Mouse (Mus musculus) activated CD4-positive, CD25-positive, alpha-beta regulatory T cell, adult 4 months (primary cell): ENCODE results near the gene Wsb2. TPM values are rescaled to one million over a fixed set of nuclear protein-coding genes. Genes with fewer than 3 reads are reported as not detected.
"Not testable (repeated sequence)": the region's sequence is repeated elsewhere in the genome, so short reads cannot be mapped to it uniquely, and the experiment has no call there.

Source experiments
- ATAC-seq: one replicate; pipeline ENCODE4 v1.8.0; 2017
- polyA plus RNA-seq, 2 experiments: library from polyadenylated mRNA; unstranded; fragments of 100-300 nt; shearing (Covaris generic); gene quantifications; one replicate each; pipeline ENCODE4 v1.2.1; 2017

Gene Wsb2
- polyA plus RNA-seq, 2 experiments from 2014 or later: 11.0 TPM

GRCm38 (mm10) chr5:117395834-117396233, 38.7 kb downstream of the Wsb2 start:
- no peak for ATAC-seq

DNA sequence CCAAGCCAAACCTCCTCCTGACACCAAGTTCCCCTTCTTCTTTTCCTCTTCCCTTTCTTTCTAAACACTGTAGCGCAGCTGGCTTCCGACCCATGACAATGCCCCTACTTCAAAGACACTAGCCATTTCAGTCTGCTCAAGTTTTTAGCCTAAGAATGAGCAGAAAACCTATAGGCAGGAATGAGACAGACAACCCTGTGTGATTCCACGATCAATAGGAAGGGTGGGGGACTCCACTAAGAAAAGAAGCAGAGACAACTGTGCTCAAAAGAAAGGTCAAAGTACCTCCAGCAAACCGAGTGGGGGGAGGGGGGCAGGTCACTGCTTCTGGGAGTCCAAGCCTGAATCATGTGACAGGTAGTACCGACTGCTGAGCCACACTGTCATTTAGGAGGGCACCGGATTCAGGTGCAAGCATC, 39.5 kb downstream of the Wsb2 start:
- ATAC-seq: no peak

DNA sequence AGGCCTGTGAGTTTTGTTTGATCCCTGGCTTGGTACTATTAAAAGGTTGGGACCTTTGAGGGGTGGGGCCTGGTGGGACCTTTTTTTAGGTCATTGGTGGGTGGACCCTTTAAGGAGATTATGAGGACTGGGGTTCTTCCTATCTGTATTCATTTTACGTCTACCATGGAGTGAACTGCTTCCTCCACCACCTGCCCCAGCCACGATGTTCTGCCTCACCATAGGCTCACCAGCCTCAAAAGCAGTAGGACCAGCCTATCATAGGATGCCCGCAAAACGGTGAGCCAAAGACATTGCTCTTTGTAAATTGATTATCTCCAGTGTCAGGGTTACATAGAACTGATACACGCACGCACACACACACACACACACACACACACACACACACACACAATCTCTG, 40.3 kb downstream of the Wsb2 start:
- ATAC-seq: no peak

DNA sequence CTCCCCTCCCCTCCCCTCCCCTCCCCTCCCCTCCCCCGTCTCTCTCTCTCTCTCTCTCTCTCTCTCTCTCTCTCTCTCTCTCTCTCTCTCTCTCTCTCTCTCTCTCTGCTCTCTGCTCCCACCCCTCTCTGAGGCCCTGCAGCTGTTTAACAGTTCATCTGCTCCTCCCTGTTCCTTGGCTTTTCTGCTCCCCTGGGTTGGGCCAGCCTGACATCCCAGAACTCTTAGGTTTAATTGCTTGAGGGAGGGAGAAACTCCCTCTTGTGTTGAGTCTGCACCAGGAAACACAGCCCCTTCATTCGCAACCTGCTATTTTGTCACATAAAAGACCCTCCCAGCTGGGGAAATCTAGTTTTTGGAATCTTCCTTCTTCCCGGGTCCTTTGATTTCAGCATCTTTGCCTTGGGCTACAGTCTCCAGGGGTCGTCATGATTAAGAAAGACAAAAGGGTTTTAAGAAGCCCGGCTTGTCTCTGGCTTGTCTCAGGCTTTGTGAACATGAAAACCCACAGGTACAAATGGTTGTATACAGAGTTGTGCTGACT, 41.0 kb downstream of the Wsb2 start:
- no peak for ATAC-seq

DNA sequence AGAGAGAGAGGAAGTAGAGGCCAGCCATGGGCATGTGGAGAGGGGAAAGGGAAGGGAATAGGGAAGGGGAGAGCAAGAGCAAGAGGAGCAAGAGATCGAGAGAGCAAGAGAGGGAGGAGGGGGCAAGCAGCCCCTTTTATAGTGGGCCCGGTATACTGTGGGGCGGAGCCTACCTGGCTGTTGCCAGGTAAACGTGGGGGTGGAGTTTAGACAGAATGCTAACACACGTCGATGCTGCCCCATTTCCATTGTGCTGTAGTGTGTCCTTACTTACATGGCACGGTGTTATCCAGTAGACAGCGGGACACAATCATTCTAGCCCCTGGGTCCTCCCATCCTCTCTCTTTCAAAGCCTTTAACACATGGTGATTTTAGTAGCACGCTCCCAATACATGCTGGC, 42.2 kb downstream of the Wsb2 start:
- ATAC-seq: no peak

GRCm38 (mm10) chr5:117403609-117404008, 46.5 kb downstream of the Wsb2 start:
- ATAC-seq: no peak

- ATAC-seq: not testable (repeated sequence)
These were observed 47.6 kb downstream of the Wsb2 start for GRCm38 (mm10) chr5:117404671-117405070.

DNA sequence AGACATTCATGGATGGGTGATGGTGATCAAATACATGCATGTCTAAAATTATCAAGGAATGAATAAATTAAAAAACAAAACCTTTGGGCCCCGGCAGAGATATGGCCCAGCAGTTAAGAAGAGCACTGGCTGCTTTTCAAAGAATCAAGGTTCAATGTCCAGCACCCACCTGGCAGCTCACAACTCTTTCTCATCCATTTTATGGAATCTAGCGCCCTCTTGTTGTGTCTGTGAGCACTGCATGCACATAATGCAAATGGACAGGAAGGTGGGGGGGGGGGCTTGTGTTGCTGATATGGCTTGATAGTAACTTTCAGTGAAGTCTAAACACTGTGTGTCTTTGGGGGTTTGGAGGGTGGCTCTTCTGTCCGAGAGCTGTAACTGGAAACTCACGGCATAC, 51.1 kb downstream of the Wsb2 start:
- ATAC-seq: no peak

DNA sequence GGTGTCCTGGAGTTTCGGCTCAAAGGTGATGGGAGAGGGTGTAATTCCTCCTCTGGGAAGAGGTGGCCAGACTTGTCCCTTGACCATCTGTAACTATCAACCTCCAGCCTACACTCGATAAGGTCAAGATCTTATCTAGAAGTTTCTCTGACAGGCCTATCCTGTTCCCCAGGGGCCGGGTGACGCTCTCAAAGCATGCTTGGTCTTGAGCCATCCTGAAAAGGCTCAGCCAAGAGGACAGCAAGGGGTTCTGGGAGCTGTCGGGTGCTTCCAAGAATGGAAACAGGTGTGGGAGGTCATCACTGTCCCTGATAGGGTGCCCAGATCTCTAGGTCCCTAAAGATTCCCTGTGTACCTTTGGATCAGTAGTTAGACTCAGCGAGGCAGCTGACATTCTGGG, 52.3 kb downstream of the Wsb2 start:
- no peak for ATAC-seq

DNA sequence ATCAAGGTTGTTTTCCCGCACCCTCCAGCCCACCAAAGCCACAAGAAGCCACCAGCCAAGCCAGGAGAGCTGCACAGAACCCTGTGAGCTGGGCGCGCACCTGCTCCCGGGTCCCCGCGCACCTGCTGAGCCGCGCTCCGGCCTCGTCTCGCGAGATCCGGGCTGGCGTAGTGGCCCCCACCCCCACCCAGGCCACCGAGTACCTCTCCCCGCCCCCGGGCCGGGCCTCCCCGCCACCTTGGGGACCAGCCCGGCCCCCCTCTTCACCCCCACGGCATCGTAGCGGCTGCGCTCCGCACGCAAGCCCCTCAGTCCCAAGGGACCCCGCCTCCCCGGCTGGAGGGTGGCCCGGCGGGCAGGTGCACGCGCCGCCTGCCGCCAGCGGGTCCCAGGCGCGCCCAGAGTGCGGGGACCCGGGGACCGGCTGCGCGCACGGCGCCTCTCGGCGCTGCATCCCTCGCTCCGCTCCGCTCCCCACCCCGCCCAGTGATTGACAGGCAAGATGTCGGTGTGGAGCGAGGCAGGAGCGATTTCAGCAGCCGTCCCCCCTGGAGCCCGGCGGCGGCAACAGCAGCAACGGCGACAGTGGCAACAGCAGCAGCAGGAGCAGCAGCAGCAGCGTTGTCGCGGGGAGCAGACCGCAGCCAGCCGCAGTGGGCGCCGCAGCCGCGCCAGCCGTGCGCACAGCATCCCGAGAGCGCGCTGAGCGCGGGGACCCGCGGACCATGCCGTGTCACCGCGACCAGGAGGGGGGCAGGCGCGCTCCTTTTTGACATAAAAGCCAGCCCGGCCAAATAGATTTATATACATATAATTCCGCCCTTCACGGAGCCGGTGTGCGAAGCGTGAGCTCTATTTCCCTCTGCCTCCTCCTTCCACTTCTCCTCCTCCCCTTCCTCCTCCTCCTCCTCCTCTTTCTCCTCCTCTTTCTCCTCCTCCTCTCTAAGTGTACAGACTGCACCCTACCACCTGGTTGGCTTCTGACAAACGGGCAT, 56.7 kb downstream of the Wsb2 start, which contains the start of gene Ksr2:
Ksr2 (plus strand) TSS at position 494 of the 995 bp plus-strand sequence.
- ATAC-seq: no peak

DNA sequence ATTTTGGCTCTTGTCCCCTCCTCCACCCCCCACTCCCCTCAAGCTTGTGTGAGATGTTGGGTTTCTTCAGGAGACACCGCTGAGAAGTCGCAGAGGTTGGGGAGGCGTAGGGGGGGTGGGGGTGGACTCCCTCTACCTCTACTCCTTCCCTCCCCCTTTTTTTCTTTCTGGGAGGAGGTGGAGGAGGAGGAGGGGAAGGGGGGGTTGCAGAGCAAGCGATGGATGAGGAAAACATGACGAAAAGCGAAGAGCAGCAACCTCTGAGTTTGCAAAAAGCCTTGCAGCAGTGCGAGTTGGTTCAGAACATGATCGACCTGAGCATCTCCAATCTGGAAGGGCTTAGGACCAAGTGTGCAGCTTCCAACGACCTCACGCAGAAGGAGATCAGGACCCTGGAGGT, 57.5 kb downstream of the Wsb2 start:
- no peak for ATAC-seq

DNA sequence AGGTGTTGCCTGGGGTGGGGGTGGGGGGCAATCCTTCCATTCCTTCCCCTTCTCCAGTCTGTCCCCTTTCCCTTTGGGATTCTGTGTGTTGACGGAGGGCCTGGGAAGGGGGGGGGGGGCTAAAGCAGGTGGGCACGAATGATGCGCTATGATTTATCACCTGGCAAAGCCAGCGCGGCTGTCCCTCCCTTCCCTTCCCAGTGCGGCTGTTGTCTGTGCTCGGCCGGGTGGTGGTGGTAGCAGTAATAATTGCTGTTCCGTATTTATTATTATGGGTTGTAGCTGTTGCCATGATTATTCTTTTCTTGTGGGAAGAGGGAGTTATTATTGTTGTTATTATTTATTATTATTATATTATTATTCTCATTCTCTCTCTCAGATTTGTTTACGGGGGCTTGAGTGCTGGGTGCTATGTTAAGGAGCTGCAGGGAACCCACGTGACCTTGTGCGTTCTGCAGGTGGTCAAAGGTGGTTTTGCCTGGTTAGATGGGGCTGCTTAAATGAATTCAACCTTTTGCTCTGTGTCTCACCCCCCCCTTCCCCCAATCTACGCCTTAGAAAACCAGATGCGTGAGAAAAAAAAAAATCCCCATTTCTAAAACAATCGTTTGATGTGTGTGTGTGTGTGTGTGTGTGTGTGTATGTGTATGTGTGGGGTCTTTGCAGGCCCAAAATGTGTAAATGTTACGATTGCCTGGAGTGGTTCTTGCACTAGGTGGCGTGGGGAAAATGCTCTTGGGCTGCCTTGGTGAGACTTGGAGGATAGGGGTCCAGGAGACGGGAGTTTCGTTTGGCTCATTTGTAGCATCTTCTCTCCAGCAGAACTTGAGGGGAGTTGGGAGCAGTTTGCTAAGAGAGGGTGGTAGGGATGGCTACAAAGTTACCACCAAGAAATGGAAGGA, 58.2 kb downstream of the Wsb2 start:
- no peak for ATAC-seq

DNA sequence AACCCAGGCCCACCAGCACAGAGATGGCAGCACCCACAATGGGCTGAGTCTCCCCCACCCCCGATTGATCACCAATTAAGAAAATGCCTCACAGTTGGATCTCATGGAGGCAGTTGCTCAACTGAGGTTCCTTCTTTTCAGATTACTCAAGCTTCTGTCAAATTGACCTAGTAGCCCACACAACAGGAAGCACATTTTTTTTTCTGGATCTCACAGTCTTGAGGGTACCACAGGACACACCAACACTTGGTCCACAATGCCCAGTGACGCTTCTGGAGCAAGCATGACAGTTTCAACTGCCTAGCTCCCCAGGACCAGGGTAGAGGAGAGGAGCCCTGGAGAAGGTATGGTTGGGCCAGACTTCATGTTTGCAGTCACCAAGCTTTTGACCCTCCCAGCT, 60.3 kb downstream of the Wsb2 start:
- ATAC-seq: no peak

Other genes with a start within 250 kb of the Wsb2 start
- gene Suds3, start 241.2 kb upstream of the Wsb2 start, polyA plus RNA-seq: 10 to 100 TPM; 11.5 to 12.3 TPM
- gene Taok3, start 237.2 kb upstream of the Wsb2 start, polyA plus RNA-seq: 100 to 1,000 TPM; 137 to 138 TPM
- 100 to 1,000 TPM; 119 to 153 TPM for gene Pebp1, start 69.7 kb upstream of the Wsb2 start, polyA plus RNA-seq
- gene Vsig10, start 38.2 kb upstream of the Wsb2 start, polyA plus RNA-seq: 1 to 10 TPM; 3.9 to 6.7 TPM
- gene Rfc5, start 31.7 kb downstream of the Wsb2 start, polyA plus RNA-seq: 10 to 100 TPM; 32.2 to 35.6 TPM
- gene Ksr2, start 56.7 kb downstream of the Wsb2 start, polyA plus RNA-seq: under 1 TPM; 0.20 to 0.27 TPM